Mouse (Mus musculus): ENCODE data around the gene Map10.

The Map10 gene

GRCm38 (mm10) chr8:125670906-125671305 is 1.3 kb downstream of the Map10 start:
- DNase-seq (ENCODE audit: low spot score), result no peak

GRCm38 (mm10) chr8:125671371-125671770 is 1.8 kb downstream of the Map10 start:
- DNase-seq (ENCODE audit: low spot score), result no peak

DNA sequence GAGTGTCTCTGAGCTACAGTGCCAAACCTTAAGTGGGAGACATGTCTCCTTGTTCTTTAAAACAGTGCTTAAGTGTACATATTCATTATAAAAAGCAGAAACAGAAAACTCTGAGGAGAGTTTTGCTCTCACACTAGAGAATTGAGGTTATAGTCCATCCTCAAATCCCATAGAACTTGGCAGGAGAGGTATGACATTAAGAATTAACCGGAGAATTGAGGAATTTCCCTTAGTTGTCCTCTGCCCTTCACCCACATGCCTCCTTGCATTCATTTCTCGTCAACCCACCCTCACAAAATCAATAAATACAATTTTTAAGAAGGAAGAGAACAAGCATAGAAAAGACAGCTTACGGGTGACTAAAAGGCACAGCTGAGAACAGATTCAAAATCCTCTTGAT is 6.2 kb downstream of the Map10 start:
- no peak for DNase-seq (ENCODE audit: low spot score)

DNA sequence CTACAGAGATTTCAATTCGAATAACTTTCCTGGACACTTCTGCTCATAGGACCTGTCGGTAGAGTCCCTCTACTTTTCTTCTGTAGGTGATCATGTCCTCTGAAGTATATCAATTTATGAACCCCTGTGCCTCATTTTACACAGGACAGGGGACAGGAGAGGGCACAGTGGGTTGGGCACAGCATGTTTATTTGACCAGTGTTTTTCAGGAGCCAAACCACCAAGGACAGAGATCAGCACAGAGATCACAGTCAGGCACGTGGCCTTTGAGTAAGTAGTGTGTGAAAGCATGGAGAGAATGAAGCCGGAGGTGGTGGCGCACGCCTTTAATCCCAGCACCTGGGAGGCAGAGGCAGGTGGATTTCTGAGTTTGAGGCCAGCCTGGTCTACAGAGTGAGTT is 7.9 kb downstream of the Map10 start:
- DNase-seq (ENCODE audit: low spot score), result no peak

DNA sequence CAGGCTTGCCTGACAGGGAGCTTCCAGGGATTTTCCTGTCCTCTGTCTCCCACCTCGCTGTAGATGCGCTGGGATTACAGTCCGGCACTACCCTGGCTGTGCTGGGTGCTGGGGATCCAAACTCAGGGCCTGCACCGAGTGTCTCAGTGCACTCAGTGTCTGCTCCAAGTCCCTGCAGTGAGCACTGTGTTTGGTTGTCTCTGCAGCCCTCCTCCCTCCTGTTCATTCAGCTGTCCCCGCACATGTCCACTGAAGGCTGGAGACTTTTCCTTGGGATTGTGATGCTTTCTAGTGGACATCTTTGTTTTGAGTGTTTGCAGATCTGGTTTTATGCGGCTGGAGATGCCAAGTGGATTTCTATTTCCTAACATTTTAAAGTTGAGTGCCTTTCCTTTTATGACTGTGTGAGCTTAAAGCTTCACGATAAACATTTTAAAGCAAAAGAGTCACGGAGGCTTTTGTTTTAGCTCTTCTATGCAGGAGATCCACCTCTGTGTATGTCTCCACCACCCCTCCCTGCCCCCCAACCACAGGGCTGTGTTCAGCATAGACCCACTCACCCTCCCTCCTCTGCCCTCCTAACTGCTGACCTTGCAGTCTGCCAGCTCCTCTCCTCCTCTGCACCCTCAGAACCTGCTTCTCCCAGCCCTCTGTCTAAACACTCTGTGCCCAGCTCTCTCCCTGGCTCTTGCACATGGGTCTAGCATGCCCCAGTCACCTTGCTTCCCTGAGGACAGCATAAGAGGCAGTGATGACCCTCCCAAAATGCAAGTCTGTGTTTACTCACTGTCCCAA is 9.4 kb downstream of the Map10 start:
- no peak for DNase-seq (ENCODE audit: low spot score)

GRCm38 (mm10) chr8:125680851-125681408 is 11.3 kb downstream of the Map10 start:
- DNase-seq (ENCODE audit: low spot score), result no peak

DNA sequence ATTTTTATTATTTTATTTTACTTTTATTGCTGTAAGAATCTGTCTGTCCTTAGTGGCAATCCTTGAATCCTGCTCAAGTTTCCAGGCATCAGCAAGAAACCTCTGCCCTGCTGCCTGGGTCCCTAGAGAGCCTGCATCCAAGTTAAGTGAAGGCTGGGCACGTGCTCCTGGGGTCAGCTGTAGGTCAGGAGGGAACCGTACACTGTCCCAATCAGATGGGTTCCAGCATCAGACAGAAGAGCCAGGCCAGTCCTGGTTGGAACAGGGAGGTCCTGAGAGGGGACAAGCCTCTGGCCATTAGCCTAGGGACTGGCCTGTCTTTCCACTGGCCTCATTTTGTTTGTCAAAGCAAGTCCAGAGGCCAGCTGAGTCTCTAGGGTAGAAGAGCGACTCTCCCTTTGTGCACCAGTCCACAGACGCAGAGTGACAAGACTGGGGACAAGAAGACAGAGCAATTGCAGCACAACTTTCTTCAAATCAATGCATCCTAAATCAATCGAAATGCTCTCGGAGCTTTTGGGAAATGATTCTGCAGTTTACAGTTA is 15.7 kb downstream of the Map10 start:
- no peak for DNase-seq (ENCODE audit: low spot score)

GRCm38 (mm10) chr8:125686221-125686865 is 16.7 kb downstream of the Map10 start:
- no peak for DNase-seq (ENCODE audit: low spot score)

DNA sequence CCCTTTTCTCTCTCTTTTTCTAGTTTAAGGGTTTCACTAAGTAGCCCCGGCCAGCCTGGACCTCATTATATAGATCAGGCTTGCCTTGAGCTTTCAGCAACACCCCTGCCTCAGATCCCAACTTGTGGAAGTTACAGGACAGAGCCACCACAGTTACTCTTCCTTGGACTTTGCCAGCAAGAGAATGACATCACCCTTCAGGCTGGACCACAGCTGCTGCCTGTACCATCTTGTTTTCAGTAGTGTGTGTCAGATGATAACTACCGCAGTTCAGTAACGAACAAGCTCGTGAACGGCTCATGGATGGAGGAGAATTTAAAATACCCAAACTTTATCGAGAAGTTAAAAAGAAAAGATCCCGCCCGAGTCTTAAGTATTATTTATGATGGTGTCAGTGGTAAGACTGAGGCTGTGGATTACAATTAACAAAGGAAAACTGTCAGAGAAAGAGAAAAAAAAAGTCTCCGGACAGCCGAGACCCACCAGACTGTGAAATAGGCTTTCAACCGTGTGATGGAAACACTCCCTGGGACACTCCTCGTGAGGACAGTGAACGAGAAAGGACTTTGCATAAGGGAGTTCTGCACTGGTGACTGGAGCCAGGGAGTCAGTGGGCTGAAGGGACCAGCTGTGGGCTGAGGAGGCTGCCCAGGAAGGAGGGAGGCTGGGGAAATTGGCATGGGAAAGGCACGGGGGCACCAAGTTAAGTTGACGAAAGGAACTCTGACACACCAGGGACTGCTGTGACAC is 20.7 kb downstream of the Map10 start:
- no peak for DNase-seq (ENCODE audit: low spot score)

- DNase-seq (ENCODE audit: low spot score), result no peak
Observed at GRCm38 (mm10) chr8:125690961-125691360, 21.3 kb downstream of the Map10 start.

DNA sequence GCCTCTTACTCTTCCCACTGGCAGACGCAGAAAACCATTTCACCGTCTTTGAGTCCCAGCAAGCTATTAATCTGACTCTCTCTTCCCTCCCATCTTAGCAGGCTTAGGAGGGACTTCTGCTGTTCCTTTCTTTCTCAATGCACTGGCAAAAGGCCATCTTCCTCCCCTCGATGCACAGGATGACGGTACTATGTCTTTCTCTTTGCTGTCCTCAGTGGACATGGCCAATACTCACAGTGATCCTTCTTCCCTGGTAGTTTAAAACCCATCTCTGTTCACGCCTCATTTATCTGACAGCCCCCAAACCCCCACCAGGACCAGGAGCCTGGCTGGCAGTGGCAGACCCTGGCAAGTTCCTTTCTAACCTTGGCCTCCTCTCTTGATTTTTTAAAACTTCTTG is 22.8 kb downstream of the Map10 start:
- DNase-seq (ENCODE audit: low spot score), result no peak

DNA sequence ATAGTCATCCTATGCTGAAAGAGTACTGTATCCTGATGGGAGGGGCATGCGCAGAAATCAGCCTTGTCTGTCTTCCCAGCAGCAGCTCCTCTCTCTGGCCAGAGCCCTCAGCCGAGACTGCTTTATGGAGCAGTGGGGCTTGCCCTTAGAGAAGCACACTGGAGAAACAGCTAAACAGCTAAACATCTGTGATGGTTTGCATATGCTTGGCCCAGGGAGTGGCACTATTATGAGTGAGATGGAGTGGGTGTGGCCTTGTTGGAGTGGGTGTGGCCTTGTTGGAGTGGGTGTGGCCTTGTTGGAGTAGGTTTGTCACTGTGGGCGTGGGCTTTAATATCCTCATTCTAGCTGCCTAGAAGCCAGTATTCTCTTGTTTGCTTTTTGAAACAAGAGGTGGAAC is 23.6 kb downstream of the Map10 start:
- no peak for DNase-seq (ENCODE audit: low spot score)

GRCm38 (mm10) chr8:125695951-125696350 is 26.3 kb downstream of the Map10 start:
- DNase-seq (ENCODE audit: low spot score), result no peak

DNA sequence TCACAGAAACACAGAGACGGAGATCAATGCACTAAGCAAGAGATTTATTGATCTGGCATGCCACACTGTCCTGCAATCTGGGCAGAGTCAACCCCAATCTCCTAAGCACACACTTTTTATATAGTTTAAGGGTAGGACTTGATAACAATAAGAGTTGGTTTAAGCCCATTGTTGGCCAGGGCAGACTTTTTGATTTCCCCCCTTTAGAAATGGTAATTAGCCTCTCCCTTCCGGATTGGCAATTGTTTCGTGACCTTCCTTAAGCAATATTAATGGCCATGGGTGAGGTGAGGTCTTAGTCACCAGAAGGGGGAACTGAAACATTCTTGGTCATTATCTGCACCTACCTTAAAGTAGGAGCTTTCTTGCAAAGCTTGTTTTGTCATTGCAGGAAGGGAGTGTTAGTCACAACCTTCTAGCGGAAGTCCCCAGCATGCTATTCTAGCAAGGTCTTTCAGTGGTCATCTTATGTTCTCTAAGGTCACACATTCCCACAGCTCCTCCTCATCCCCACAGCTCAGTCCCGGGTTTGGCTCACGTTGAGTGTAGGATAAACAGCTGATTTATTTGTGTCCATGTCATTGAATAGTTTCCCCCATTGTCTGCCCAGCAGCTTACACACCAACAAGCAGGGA is 29.9 kb downstream of the Map10 start:
- DNase-seq (ENCODE audit: low spot score), result no peak

DNA sequence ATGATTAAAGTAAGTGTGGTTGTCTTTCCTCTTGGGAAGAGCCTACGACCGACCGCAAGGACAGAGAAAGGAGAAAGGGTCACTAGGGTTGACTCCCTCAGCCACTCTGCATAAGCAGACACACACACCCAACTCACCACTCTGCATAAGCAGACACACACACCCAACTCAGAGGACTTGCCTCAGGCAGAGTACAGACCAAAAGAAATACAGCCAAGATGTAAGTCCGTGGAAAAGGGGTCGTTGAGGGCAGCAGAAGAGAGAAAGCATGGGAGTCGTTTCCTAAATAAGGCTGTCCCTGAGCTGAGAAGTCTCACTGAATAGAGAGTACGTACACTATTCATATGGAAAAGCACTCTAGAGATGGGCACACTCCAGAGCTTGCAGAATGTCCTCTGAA is 30.8 kb downstream of the Map10 start:
- no peak for DNase-seq (ENCODE audit: low spot score)

DNA sequence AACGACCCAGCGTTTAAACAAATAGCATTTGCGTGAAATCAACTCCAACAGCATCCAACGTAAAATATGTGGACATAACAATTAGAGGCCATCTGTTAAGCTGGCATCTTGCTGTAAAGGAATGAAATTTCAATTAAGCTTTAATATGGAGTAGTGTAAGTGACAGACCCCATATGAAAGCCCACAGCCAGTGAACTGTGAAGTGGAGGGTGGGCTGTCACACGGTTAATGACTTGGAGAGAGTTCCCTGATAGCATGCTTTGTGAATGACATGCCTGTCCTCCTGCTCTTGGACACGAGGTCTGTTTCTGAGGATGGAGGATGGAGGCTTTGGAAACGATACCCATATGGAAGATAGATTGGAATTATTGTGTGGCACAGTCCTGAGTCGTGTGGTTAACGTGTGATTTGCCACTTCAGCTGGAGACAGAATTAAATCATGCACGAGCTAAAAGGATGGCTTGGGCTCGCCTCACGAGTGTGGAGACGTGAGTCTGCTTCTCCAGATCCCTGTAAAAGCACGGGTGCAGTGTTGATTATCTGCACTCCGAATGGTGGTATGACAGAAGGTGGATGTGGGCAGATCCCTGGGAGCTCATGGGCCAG is 33.4 kb downstream of the Map10 start:
- no peak for DNase-seq (ENCODE audit: low spot score)

DNA sequence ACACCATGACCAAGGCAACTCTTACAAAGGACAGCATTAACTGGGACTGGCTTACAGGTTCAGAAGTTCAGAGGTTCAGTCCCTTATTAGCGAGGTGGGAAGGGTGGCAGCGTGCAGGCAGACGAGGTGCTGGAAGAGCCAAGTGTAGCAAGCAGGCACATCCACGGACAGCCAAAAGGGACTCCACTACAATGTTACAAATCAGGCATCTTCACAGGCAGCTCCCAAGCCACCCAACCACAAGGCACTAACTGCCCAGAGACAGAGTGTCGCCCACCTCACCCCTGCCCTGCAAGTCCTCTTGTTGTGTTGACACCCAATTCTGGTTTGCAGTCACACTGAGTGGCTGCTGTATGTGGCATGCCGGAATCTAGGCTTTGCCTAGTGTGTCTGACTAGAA is 34.8 kb downstream of the Map10 start:
- no peak for DNase-seq (ENCODE audit: low spot score)

DNA sequence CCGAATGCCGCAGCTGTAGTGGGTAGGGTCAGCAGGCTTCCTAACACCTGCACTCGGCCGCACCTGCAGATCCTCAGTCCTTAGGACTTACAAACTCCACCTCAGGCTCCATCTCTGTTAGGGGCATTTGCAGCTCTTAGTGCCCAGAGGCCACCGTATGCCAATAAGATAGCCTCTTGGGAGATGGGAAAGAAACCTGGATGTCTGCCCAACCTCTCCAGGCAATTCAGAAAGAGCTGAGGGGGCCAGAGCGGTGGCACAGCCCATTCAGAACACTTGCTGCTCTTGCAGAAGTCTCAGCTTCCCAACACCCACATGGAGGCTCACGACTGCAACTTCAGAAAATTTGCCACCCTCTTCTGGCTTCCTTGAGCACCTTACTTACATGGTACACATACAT is 36.2 kb downstream of the Map10 start:
- no peak for DNase-seq (ENCODE audit: low spot score)

- DNase-seq (ENCODE audit: low spot score), result no peak
Observed at GRCm38 (mm10) chr8:125709171-125709570, 39.6 kb downstream of the Map10 start.

- DNase-seq (ENCODE audit: low spot score), result no peak
Observed at GRCm38 (mm10) chr8:125711514-125711913, 41.9 kb downstream of the Map10 start.

DNA sequence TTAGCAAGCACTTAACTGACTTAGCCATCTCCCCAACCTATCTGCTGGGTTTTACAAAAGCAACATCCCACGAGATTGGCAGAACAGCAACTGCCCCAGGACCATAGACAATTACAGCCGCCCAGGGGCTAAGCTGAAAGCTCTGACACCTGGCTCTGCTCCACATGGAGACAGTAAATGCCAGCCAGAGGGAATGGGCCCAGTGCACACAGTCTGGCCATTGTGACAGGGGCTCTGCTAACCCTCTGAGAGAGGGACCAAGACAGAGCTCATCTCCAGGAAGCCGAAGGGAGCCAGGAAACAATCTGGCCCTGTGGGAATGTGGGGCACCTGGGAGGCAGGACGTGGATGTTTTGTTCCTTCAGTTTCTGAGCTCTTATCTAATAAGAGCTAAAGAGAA is 46.6 kb downstream of the Map10 start:
- no peak for DNase-seq (ENCODE audit: low spot score)

DNA sequence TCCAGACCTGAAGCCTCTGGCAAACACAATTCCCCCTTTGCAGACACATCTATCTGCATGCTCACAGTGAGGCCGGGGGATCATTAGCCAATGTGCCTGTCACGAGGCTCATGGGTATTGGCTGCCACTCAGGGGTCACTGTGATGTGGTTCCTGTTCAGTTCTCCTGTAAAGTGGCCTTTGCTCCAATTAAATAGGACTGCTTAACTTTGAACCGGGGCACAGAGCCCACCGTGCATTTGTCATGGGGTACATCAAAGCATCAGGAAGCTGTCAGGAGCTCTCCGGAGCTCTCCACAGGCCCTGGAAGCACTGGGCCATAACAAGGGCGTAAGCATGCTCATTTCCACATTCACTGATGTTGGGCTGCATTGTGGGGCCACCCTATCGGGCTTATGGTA is 47.0 kb downstream of the Map10 start:
- DNase-seq (ENCODE audit: low spot score), result no peak

Data from left cerebral cortex, adult 11 months (tissue).